Mouse (Mus musculus): ENCODE results near the gene Snta1.
"Not testable (repeated sequence)": the region's sequence is repeated elsewhere in the genome, so short reads cannot be mapped to it uniquely, and the experiment has no call there.

The Snta1 gene

DNA sequence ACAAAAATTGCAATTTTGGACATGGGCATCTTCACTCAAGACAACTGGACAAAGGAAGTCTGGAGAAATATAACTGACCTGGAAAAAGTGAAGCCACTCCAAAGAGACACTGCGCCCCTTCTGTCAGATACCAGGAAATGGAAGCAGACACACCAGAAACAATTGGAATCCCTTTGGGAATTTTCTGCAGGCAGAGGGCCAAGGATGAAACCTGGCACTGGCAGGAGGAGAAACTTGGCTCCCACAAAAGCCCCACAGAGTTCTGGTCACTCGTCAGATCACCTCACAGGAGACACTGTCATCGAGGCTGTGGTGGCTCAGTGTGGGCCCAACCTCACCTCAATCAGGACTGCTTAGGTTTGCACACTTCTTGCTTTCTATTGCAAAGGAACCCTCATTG, 13.3 kb downstream of the Snta1 start:
- in situ Hi-C loops (cut with MboI; ENCODE audit: low pct_unique_long_range_greater_than_20kb in 1 of 2, low sequenced_read_pairs in 2 of 2, unreplicated experiment in 1 of 2): no loop called here

DNA sequence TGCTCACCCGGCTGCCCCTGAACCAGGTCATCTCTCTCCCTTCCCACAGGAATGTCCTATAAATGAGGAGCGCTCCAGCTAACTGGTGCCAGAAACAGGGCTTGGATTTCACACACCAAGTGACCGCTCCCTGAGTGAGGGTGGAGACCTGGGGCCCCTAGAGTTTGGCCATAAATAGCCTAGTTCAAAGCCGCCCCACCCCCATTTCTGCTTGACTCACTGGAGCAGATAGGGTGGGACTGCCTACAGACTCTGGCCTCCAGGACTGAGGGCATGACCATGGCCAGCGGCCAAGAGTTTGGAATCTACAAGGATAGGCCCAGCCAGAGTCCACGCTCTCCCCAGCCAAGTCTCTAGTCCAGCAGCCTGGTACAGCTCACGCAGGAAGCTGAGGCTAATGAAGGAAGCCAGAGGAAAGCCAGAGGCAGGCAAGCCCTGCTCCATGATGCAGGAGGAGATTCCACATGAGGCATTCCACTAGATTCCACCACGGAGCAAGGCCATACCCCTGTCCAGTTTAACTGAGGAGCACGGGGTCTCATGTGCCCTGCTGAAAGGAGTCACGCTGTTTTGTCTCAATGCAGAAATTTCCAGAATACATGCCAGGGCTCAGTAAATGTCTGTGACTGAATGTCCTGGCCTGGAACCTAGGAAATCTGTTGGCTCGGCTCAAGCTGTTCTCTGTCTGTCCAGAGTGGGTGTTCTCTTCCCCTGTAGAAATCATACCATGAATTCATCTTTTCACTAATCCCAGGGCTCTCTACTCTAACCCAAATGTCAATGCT, 17.5 kb downstream of the Snta1 start:
- in situ Hi-C loops (cut with MboI; ENCODE audit: low pct_unique_long_range_greater_than_20kb in 1 of 2, low sequenced_read_pairs in 2 of 2, unreplicated experiment in 1 of 2): no loop called here

DNA sequence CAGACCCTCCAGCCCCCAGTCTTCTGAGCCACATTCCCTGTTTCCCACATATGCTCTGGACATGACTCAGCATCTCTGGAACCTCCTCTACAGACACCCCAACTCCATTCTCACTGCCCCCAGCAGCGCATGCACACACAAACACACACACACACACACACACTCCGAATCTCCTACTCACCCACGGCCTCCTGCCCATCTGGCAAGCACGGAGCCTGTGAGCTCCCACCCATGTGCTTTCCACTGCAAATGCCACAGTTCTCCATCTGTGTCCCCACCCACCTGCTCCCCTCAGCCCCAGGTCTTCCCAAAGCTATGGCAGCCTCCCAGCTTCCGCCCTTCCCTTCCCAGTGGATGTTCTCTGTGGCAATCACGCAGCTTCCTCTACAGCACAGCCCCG, 28.8 kb downstream of the Snta1 start:
- in situ Hi-C loops (cut with MboI; ENCODE audit: low pct_unique_long_range_greater_than_20kb in 1 of 2, low sequenced_read_pairs in 2 of 2, unreplicated experiment in 1 of 2): loop anchor here (5.0 to 10.0 kb wide), 2 partner anchors 172 to 174 kb away; no protein-coding TSS in a partner anchor

DNA sequence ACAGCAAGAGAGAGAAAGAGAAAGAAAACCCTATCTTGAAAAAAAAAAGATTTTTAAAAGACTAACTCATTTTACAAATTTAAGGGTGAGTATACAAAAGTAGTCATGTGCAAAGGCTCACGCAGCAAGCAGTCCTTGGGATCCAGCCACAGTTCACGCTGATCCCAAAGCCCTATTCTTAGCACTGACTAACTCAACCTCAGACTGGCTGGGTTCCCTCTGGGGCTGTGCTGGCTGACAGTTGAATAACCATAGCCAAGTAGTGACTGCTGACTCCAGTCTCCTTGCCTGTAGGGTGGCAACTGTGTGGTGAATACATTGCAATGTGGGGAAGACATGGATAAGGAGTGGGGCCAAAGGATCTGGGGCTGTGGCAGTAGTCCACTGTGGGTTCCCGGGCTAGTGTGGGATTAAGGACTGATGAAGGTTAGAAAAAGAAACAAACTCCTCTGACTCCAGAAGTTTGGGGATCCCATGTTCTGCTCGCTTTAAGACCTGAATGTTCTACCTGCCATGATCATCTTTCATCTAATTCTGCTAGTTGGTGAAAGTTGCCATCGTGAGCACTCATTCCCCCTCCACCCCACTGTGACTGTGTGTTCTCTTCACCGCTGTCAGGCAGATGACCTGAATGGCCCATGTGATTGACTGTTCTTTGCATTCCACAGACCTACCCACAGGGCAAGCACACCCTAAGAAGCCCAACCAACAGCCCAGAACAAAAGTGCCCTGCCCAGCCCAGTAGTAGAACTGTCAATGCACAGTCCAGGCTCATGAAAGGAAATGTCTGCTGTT, 32.9 kb downstream of the Snta1 start:
- in situ Hi-C loops (cut with MboI; ENCODE audit: low pct_unique_long_range_greater_than_20kb in 1 of 2, low sequenced_read_pairs in 2 of 2, unreplicated experiment in 1 of 2): loop anchor here (5.0 to 10.0 kb wide), 2 partner anchors 168 to 170 kb away; no protein-coding TSS in a partner anchor

DNA sequence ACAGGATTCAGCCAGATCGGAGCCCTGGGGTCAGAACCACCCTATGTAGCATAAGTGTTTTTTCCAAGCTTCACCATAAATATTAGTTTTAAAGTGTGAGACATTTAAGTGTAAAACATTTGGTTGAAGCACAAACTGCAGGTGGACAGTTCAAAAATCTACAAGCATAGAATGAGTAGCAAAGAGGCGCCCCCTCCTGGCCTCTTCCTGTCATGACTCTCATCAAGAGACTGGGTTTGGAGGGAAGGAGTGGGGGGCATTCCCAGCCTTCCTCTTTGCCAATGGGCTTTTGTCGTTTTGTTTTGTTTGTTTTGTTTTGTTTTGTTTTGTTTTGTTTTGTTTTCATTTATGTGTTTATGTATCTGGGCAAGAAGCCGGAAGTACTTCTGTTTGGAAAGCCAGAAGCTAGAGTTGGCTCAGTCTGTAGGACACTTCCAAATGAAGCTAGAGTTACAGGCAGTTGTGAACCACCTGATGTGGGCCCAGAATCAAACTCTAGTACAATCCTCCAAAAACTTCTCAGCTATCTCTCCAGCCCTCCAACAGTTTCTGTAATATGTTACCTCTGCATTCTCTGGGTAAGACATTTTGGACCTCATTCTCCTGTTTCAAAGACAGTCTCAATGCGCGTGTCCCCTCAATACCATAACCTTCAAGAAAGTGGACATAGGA, 33.8 kb downstream of the Snta1 start:
- in situ Hi-C loops (cut with MboI; ENCODE audit: low pct_unique_long_range_greater_than_20kb in 1 of 2, low sequenced_read_pairs in 2 of 2, unreplicated experiment in 1 of 2): loop anchor here in 1 of 2 experiments (10.0 kb wide), 1 partner anchor 169 kb away; no protein-coding TSS in a partner anchor

DNA sequence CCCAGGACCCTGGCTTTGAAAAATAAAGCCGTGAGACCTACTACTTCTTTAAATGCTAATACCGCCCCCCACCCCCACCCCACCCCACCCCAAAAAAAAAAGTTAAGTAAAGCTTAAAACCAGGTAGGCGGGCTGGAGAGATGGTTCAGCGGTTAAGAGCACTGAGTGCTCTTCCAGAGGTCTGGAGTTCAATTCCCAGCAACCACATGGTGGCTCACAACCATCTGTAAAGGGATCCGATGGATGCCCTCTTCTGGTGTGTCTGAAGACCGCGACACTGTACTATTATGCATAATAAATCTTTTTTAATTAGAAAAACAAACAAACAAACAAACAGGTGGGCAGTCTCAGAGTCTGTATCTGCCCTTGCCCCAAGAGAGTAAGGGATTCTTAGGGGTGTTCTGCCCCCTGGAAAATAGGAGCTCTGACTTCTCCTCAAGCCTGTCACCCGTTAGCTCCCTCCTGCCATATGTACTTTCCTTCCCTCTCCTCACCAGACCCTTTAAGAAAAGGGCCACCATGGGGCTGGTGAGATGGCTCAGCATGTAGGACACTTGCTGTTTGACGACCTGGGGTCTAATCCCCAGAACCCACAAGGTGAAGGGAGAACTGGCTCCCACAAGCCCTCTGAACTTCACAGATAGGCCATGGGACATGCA, 34.9 kb downstream of the Snta1 start, which contains the start of gene Cdk5rap1:
Gene Cdk5rap1 (minus strand): TSS at position 169 of the 659 bp plus-strand sequence.
- in situ Hi-C loops (cut with MboI; ENCODE audit: low pct_unique_long_range_greater_than_20kb in 1 of 2, low sequenced_read_pairs in 2 of 2, unreplicated experiment in 1 of 2): loop anchor here in 1 of 2 experiments (10.0 kb wide), 1 partner anchor 168 kb away; no protein-coding TSS in a partner anchor

DNA sequence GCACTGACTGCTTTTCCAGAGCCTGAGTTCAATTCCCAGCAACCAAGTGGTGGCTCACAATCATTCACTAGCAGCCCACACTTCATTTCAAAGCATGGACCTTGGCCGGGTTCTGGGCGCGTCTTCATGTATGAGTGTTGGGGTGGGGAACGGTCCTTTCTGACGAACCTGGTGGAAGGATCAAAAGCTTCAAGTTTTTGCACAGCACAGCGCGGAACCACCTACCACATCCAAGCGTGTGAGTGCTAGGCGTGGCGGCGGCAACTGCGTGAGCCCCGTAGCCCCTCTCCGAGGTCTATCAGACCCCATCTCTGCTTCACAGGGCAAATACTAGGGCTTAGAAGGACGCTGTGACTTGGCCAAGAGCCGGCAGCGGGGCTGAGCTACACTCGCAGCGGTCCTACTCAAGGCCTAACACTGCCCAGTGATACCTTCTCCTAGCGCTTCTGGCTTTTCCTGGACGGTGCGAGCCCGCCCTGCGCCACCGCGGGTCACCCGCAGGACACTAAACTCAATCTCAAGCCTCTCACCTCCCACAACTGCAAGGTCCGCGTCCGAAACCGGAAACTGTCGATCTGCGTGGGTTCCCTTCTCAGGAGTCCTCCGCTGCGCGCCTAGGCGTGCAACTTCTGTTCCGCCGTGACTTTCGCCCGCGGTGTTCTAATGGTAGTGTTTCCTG, 35.6 kb downstream of the Snta1 start:
- in situ Hi-C loops (cut with MboI; ENCODE audit: low pct_unique_long_range_greater_than_20kb in 1 of 2, low sequenced_read_pairs in 2 of 2, unreplicated experiment in 1 of 2): loop anchor here in 1 of 2 experiments (10.0 kb wide), 1 partner anchor 167 kb away; no protein-coding TSS in a partner anchor

DNA sequence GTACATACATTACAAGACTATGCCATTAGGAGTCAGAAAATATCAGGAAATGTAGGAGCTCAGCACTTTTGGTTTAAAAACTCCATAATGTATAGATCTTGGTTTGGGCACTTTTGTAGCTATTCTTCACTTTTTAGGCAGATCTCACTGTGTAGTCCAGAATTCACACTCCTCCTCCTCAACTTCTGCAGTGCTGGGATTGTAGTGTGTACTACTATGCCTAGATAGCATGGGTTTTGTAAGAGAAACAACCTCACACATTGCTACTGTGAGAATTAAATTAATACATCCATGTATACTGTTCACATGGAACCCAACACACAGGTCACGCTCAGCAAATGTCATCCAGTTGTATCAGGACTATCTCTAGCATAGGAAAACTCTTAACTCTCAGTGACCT, 40.4 kb downstream of the Snta1 start:
- in situ Hi-C loops (cut with MboI; ENCODE audit: low pct_unique_long_range_greater_than_20kb in 1 of 2, low sequenced_read_pairs in 2 of 2, unreplicated experiment in 1 of 2): no loop called here

DNA sequence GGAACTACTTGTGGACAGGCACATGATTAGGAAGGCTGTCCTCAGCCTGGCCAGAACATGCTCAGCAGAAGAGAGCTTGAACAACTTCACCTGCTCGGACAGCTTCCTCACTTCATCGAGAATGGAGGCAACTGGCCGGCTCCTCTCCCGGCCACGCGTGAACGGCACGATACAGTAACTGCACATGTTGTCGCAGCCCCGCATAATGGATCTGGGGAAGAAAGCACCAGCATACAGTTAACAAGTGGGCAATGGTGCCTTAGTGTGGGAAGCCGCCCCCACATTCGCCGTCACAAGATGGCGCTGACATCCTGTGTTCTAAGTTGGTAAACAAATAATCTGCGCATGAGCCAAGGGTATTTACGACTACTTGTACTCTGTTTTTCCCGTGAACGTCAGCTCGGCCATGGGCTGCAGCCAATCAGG, 53.9 kb downstream of the Snta1 start:
- in situ Hi-C loops (cut with MboI; ENCODE audit: low pct_unique_long_range_greater_than_20kb in 1 of 2, low sequenced_read_pairs in 2 of 2, unreplicated experiment in 1 of 2): not testable (repeated sequence)

DNA sequence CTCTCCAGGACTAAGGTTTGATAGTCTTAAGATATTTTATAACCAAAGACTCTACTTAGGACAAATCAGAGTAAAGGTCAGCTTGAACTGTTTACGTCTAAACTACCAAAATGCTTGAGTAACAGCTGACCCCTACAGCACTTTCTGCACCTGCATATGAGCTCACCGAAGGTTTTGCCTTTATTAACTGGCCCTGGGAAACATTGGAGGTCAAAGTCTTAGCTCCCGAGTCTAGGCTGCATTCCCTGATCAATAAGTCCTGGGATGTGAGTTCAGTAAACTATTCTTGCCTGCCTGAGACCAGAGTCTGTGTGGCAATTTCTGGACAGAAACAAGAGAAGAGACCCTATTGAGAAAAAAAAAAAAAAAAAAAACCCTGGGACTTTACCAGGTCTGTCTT, 59.7 kb downstream of the Snta1 start:
- in situ Hi-C loops (cut with MboI; ENCODE audit: low pct_unique_long_range_greater_than_20kb in 1 of 2, low sequenced_read_pairs in 2 of 2, unreplicated experiment in 1 of 2): no loop called here

DNA sequence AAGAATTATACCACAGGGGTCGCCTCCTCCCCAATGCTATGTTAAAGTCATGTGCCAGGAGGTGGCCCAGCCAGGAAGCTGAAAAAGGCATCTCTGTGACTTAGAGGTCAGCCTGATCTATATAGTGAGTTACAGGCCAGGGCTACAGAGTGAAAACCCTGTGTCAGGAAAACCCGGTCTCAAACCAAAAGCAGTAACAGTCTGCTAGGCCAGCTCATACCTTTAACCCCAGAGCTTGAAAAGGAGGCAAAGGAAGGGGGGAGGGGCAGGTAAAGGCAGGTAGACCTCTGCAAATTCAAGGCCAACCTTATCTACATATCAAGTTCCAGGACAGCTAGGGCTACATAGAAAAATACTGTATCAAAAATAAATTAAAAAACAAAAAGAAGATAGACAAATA, 68.5 kb downstream of the Snta1 start:
- in situ Hi-C loops (cut with MboI; ENCODE audit: low pct_unique_long_range_greater_than_20kb in 1 of 2, low sequenced_read_pairs in 2 of 2, unreplicated experiment in 1 of 2): no loop called here

DNA sequence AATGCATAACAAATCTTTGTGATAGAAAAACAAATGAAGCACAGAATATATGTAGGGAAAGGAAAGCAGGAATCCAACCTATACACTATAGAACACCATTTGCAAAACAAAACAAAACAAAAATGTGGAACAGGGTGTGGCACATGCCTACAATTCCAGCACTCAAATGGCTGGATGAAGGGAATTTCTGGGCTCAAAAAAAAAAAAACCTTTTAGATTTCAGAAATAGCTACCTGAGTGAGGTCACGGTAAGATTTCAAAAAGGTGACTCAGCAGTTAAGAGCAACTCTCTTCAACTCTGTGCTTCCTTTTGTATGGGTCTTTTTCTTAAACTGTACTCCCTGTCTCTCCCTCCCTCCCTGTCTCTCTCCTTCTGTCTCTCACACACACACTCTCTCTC, 69.7 kb downstream of the Snta1 start:
- in situ Hi-C loops (cut with MboI; ENCODE audit: low pct_unique_long_range_greater_than_20kb in 1 of 2, low sequenced_read_pairs in 2 of 2, unreplicated experiment in 1 of 2): no loop called here

DNA sequence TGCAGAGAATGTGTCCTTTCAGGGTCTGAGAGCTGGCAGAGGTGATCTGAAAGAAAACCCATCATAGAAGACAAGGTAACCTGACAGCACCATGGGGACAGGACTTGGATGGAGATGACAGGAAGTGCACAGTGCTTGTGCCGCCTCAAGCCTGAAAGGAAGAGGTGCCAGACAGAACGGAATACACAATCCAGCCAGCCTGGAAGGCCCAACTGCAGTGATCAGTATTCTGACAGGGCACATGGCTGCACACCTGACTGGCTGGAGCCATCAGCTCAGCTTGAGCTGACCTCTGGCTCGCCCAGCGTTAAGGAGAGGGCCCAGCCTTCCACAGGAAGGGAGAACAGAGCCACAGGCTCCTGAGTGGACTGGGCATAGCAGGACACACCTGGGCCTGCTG, 72.3 kb downstream of the Snta1 start:
- in situ Hi-C loops (cut with MboI; ENCODE audit: low pct_unique_long_range_greater_than_20kb in 1 of 2, low sequenced_read_pairs in 2 of 2, unreplicated experiment in 1 of 2): no loop called here

DNA sequence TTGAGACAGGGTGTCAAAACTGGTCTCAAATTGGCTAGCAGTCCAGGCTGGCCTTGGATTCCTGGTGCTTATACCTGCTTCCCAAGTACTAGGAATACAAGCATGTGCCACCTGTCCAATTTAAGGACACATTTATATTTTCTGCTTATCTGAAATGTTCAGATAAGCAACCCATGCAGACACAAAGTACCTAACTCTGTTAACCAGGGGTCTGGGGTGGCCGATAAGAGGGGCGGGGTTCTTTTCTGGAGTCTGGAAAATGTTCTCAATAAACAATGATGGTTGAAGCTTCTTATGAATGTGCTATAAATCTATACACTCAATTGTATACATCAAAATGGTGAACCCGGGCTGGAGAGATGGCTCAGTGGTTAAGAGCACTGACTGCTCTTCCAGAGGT, 81.0 kb downstream of the Snta1 start:
- in situ Hi-C loops (cut with MboI; ENCODE audit: low pct_unique_long_range_greater_than_20kb in 1 of 2, low sequenced_read_pairs in 2 of 2, unreplicated experiment in 1 of 2): no loop called here
